Mouse (Mus musculus): Measurements from ENCODE around the gene Eipr1.
A peak's percentile ranks its signal among the peaks of the same experiment; 100 is the strongest.

Eipr1 gene

GRCm38 (mm10) chr12:28823518-28823917, 71.9 kb downstream of the Eipr1 start:
- no peak for DNase-seq (ENCODE audit: low spot score)

GRCm38 (mm10) chr12:28829502-28829901, 77.9 kb downstream of the Eipr1 start:
- DNase-seq (ENCODE audit: low spot score) = no peak

- DNase-seq (ENCODE audit: low spot score) = no peak
Measured at GRCm38 (mm10) chr12:28830471-28830870, 78.9 kb downstream of the Eipr1 start.

- DNase-seq (ENCODE audit: low spot score) = peak; percentile 78
Measured at GRCm38 (mm10) chr12:28831066-28831733, 79.6 kb downstream of the Eipr1 start.

GRCm38 (mm10) chr12:28834266-28834665, 82.7 kb downstream of the Eipr1 start:
- no peak for DNase-seq (ENCODE audit: low spot score)

- no peak for DNase-seq (ENCODE audit: low spot score)
Measured at GRCm38 (mm10) chr12:28835683-28836082, 84.1 kb downstream of the Eipr1 start.

GRCm38 (mm10) chr12:28838268-28838667, 86.7 kb downstream of the Eipr1 start:
- no peak for DNase-seq (ENCODE audit: low spot score)

- DNase-seq (ENCODE audit: low spot score) = no peak
Measured at GRCm38 (mm10) chr12:28838971-28839370, 87.4 kb downstream of the Eipr1 start.

- DNase-seq (ENCODE audit: low spot score) = no peak
Measured at GRCm38 (mm10) chr12:28841179-28841698, 89.6 kb downstream of the Eipr1 start.

- DNase-seq (ENCODE audit: low spot score) = no peak
Measured at GRCm38 (mm10) chr12:28845811-28846210, 94.2 kb downstream of the Eipr1 start.

- DNase-seq (ENCODE audit: low spot score) = no peak
Measured at GRCm38 (mm10) chr12:28847401-28847800, 95.8 kb downstream of the Eipr1 start.

GRCm38 (mm10) chr12:28848726-28849612, 97.4 kb downstream of the Eipr1 start:
- DNase-seq (ENCODE audit: low spot score) = no peak

GRCm38 (mm10) chr12:28859495-28860263, 108.1 kb downstream of the Eipr1 start:
- no peak for DNase-seq (ENCODE audit: low spot score)

GRCm38 (mm10) chr12:28860264-28860560, 108.6 kb downstream of the Eipr1 start:
- DNase-seq (ENCODE audit: low spot score) = no peak

GRCm38 (mm10) chr12:28863260-28863659, 111.7 kb downstream of the Eipr1 start:
- no peak for DNase-seq (ENCODE audit: low spot score)

- no peak for DNase-seq (ENCODE audit: low spot score)
Measured at GRCm38 (mm10) chr12:28866121-28866520, 114.5 kb downstream of the Eipr1 start.

- DNase-seq (ENCODE audit: low spot score) = no peak
Measured at GRCm38 (mm10) chr12:28868794-28869193, 117.2 kb downstream of the Eipr1 start.

GRCm38 (mm10) chr12:28872271-28872670, 120.7 kb downstream of the Eipr1 start:
- DNase-seq (ENCODE audit: low spot score) = no peak

- DNase-seq (ENCODE audit: low spot score) = no peak
Measured at GRCm38 (mm10) chr12:28874781-28875251, 123.2 kb downstream of the Eipr1 start.

GRCm38 (mm10) chr12:28875471-28875870, 123.9 kb downstream of the Eipr1 start:
- no peak for DNase-seq (ENCODE audit: low spot score)

- DNase-seq (ENCODE audit: low spot score) = peak; percentile 18
Measured at GRCm38 (mm10) chr12:28880471-28880870, 128.9 kb downstream of the Eipr1 start.

GRCm38 (mm10) chr12:28887712-28888111, 136.1 kb downstream of the Eipr1 start:
- DNase-seq (ENCODE audit: low spot score) = no peak

Data from yolk sac, embryonic 10.5 days (tissue).